Mouse (Mus musculus): ENCODE measurements around the gene Unk. TPM values are rescaled to one million over a fixed set of nuclear protein-coding genes. Genes with fewer than 3 reads are reported as not detected.
A peak's percentile ranks its signal among the peaks of the same experiment; 100 is the strongest.
"Not testable (repeated sequence)": the region's sequence is repeated elsewhere in the genome, so short reads cannot be mapped to it uniquely, and the experiment has no call there.

Unk gene
- total RNA-seq, 2 experiments from 2014 or later: 12.2 to 24.3 TPM

- no peak for ATAC-seq (replicated peaks; ENCODE audit: low FRiP score, poor library complexity, severe bottlenecking)
Measured at GRCm38 (mm10) chr11:116009661-116010060, 20.5 kb upstream of the Unk start.

GRCm38 (mm10) chr11:116010146-116010545 lies 20.0 kb upstream of the Unk start:
- ATAC-seq (replicated peaks; ENCODE audit: low FRiP score, poor library complexity, severe bottlenecking): no peak

GRCm38 (mm10) chr11:116010948-116011347 lies 19.2 kb upstream of the Unk start:
- ATAC-seq (replicated peaks; ENCODE audit: low FRiP score, poor library complexity, severe bottlenecking): no peak

GRCm38 (mm10) chr11:116011529-116012261 lies 18.4 kb upstream of the Unk start:
- no peak for ATAC-seq (replicated peaks; ENCODE audit: low FRiP score, poor library complexity, severe bottlenecking)

GRCm38 (mm10) chr11:116012262-116012947 lies 17.7 kb upstream of the Unk start, which contains the start of gene Galk1:
Gene Galk1, minus strand, starts transcription at chr11:116012719.
- ATAC-seq (replicated peaks; ENCODE audit: low FRiP score, poor library complexity, severe bottlenecking): peak; percentile 82

GRCm38 (mm10) chr11:116014821-116015220 lies 15.3 kb upstream of the Unk start:
- ATAC-seq (replicated peaks; ENCODE audit: low FRiP score, poor library complexity, severe bottlenecking): no peak

GRCm38 (mm10) chr11:116018106-116018505 lies 12.0 kb upstream of the Unk start:
- peak; percentile 36 for ATAC-seq (replicated peaks; ENCODE audit: low FRiP score, poor library complexity, severe bottlenecking)

GRCm38 (mm10) chr11:116018867-116019266 lies 11.3 kb upstream of the Unk start:
- not testable (repeated sequence) for ATAC-seq (replicated peaks; ENCODE audit: low FRiP score, poor library complexity, severe bottlenecking)

GRCm38 (mm10) chr11:116019360-116019791 lies 10.7 kb upstream of the Unk start:
- no peak for ATAC-seq (replicated peaks; ENCODE audit: low FRiP score, poor library complexity, severe bottlenecking)

GRCm38 (mm10) chr11:116019976-116020411 lies 10.1 kb upstream of the Unk start:
- no peak for ATAC-seq (replicated peaks; ENCODE audit: low FRiP score, poor library complexity, severe bottlenecking)

- no peak for ATAC-seq (replicated peaks; ENCODE audit: low FRiP score, poor library complexity, severe bottlenecking)
Measured at GRCm38 (mm10) chr11:116020519-116020922, 9.6 kb upstream of the Unk start.

- ATAC-seq (replicated peaks; ENCODE audit: low FRiP score, poor library complexity, severe bottlenecking): no peak
Measured at GRCm38 (mm10) chr11:116021328-116022220, 8.5 kb upstream of the Unk start.

- ATAC-seq (replicated peaks; ENCODE audit: low FRiP score, poor library complexity, severe bottlenecking): no peak
Measured at GRCm38 (mm10) chr11:116022256-116022780, 7.8 kb upstream of the Unk start.

GRCm38 (mm10) chr11:116023074-116023770 lies 6.9 kb upstream of the Unk start:
- peak; percentile 28 for ATAC-seq (replicated peaks; ENCODE audit: low FRiP score, poor library complexity, severe bottlenecking)

GRCm38 (mm10) chr11:116023771-116024355 lies 6.3 kb upstream of the Unk start:
- peak; percentile 54 for ATAC-seq (replicated peaks; ENCODE audit: low FRiP score, poor library complexity, severe bottlenecking)

GRCm38 (mm10) chr11:116024356-116024808 lies 5.7 kb upstream of the Unk start:
- ATAC-seq (replicated peaks; ENCODE audit: low FRiP score, poor library complexity, severe bottlenecking): peak; percentile 89

- ATAC-seq (replicated peaks; ENCODE audit: low FRiP score, poor library complexity, severe bottlenecking): no peak
Measured at GRCm38 (mm10) chr11:116025056-116025845, 4.9 kb upstream of the Unk start.

GRCm38 (mm10) chr11:116027756-116028155 lies 2.4 kb upstream of the Unk start, which contains the start of gene H3f3b:
Gene H3f3b, minus strand, starts transcription at chr11:116027962.
- ATAC-seq (replicated peaks; ENCODE audit: low FRiP score, poor library complexity, severe bottlenecking): no peak
